Mouse (Mus musculus) cerebellum, postnatal 14 days (tissue): ENCODE results near the gene Gm5741.
"Not testable (repeated sequence)": the region's sequence is repeated elsewhere in the genome, so short reads cannot be mapped to it uniquely, and the experiment has no call there.

Experiments
- DNase-seq, 2 experiments: peaks; one replicate each; pipeline ENCODE4 v3.0.0; 2021; ENCODE audit warnings: mixed read lengths in 2 of 2

Gene Gm5741

GRCm38 (mm10) chr8:85067982-85068381 lies at the start of gene Gm5741:
Gene Gm5741 (minus strand): TSS chr8:85067982.
- peak; percentile 41 to 64 for DNase-seq

GRCm38 (mm10) chr8:85116984-85117383 lies 49.2 kb upstream of the Gm5741 start:
- DNase-seq, result no peak

- no peak for DNase-seq
Measured at GRCm38 (mm10) chr8:85115501-85115900, 47.7 kb upstream of the Gm5741 start.

- DNase-seq, result no peak
Measured at GRCm38 (mm10) chr8:85113241-85113640, 45.5 kb upstream of the Gm5741 start.

GRCm38 (mm10) chr8:85100076-85100665 lies 32.4 kb upstream of the Gm5741 start:
- DNase-seq, result no peak

- no peak for DNase-seq
Measured at GRCm38 (mm10) chr8:85096850-85097249, 29.1 kb upstream of the Gm5741 start.

GRCm38 (mm10) chr8:85096196-85096595 lies 28.4 kb upstream of the Gm5741 start:
- DNase-seq, result no peak

- DNase-seq, result no peak
Measured at GRCm38 (mm10) chr8:85095566-85095965, 27.8 kb upstream of the Gm5741 start.

GRCm38 (mm10) chr8:85095051-85095450 lies 27.3 kb upstream of the Gm5741 start:
- no peak for DNase-seq

GRCm38 (mm10) chr8:85091526-85092090 lies 23.8 kb upstream of the Gm5741 start:
- no peak for DNase-seq

- DNase-seq, result no peak
Measured at GRCm38 (mm10) chr8:85090856-85091255, 23.1 kb upstream of the Gm5741 start.

- DNase-seq, result no peak
Measured at GRCm38 (mm10) chr8:85088771-85089170, 21.0 kb upstream of the Gm5741 start.

GRCm38 (mm10) chr8:85086238-85086637 lies 18.5 kb upstream of the Gm5741 start:
- DNase-seq, result no peak

GRCm38 (mm10) chr8:85084633-85085032 lies 16.9 kb upstream of the Gm5741 start:
- no peak for DNase-seq

- peak; percentile 87 to 89 for DNase-seq
Measured at GRCm38 (mm10) chr8:85083108-85083813, 15.5 kb upstream of the Gm5741 start, which contains the start of gene Man2b1. Gene Man2b1 (plus strand): TSS chr8:85083270.

GRCm38 (mm10) chr8:85082169-85082568 lies 14.4 kb upstream of the Gm5741 start:
- not testable (repeated sequence) for DNase-seq

GRCm38 (mm10) chr8:85081216-85081555 lies 13.4 kb upstream of the Gm5741 start, which contains the start of gene Wdr83:
Gene Wdr83 (minus strand): TSS chr8:85081306.
- no peak for DNase-seq

GRCm38 (mm10) chr8:85080532-85081215 lies 12.9 kb upstream of the Gm5741 start, which contains the start of gene Wdr83os:
Gene Wdr83os (plus strand): TSS chr8:85080740.
- DNase-seq, result peak; percentile 72 to 79

- no peak for DNase-seq
Measured at GRCm38 (mm10) chr8:85080214-85080531, 12.4 kb upstream of the Gm5741 start.

GRCm38 (mm10) chr8:85076993-85077392 lies 9.2 kb upstream of the Gm5741 start:
- DNase-seq, result peak; percentile 87

- DNase-seq, result peak; percentile 65 to 79
Measured at GRCm38 (mm10) chr8:85076001-85076400, 8.2 kb upstream of the Gm5741 start.

GRCm38 (mm10) chr8:85074617-85075016 lies 6.8 kb upstream of the Gm5741 start:
- DNase-seq, result no peak

- no peak for DNase-seq
Measured at GRCm38 (mm10) chr8:85074167-85074566, 6.4 kb upstream of the Gm5741 start.
